Mouse (Mus musculus) hindbrain, embryonic 14.5 days (tissue): Measurements from ENCODE around the gene Ggt6. TPM values are rescaled to one million over a fixed set of nuclear protein-coding genes. Genes with fewer than 3 reads are reported as not detected.

ENCODE experiments used
- ATAC-seq: fragments of 200-750 bp; cut with Nextera tagmentation; 2 replicates; pipeline ENCODE4 v1.8.0; 2017; ENCODE audit warnings: moderate number of reproducible peaks, mild to moderate bottlenecking, moderate TSS enrichment, moderate library complexity; ENCODE audit not compliant: low FRiP score
- DNase-seq: peaks from one replicate; pipeline ENCODE4 v3.0.0-alpha.2; 2015; ENCODE audit warnings: low spot score
- H3K27ac ChIP-seq: fragments of 300-500 bp; sonication (generic); 2 replicates; pipeline ENCODE4 v1.5.1; 2014; ENCODE audit warnings: mild to moderate bottlenecking, moderate library complexity
- H3K27me3 ChIP-seq: fragments of 300-500 bp; sonication (generic); 2 replicates; pipeline ENCODE4 v1.6.1; 2014; ENCODE audit warnings: mild to moderate bottlenecking, low read length, mixed read lengths; ENCODE audit not compliant: control insufficient read depth, insufficient read depth
- H3K36me3 ChIP-seq: fragments of 300-500 bp; sonication (generic); replicated peaks from 2 replicates; pipeline ENCODE4 v1.6.1; 2014; ENCODE audit not compliant: control insufficient read depth, insufficient read depth
- H3K4me1 ChIP-seq: fragments of 300-500 bp; sonication (generic); replicated peaks from 2 replicates; pipeline ENCODE4 v1.6.1; 2014; ENCODE audit warnings: antibody characterized with exemption, low read length, mixed read lengths; ENCODE audit not compliant: control insufficient read depth, insufficient read depth
- H3K4me2 ChIP-seq: fragments of 300-500 bp; sonication (generic); replicated peaks from 2 replicates; pipeline ENCODE4 v1.6.1; 2014; ENCODE audit warnings: mild to moderate bottlenecking, moderate library complexity
- H3K4me3 ChIP-seq: fragments of 300-500 bp; sonication (generic); replicated peaks from 2 replicates; pipeline ENCODE4 v1.5.1; 2014; ENCODE audit warnings: mild to moderate bottlenecking, low read length
- H3K9ac ChIP-seq: fragments of 300-500 bp; sonication (generic); 2 replicates; pipeline ENCODE4 v1.6.1; 2014
- H3K9me3 ChIP-seq: fragments of 300-500 bp; sonication (generic); 2 replicates; pipeline ENCODE4 v1.6.1; 2016; ENCODE audit warnings: low read length; ENCODE audit not compliant: control insufficient read depth
- WGBS: fragments of 180-500 bp; shearing (Covaris S2); extraction: QIAGEN DNeasy Blood & Tissue Kit; methylation state at CpG from one replicate; pipeline ENCODE4 v1.1.7; 2014; 5-methylcytosine and 5-hydroxymethylcytosine counted together
- polyA plus RNA-seq: library from polyadenylated mRNA; unstranded; fragments of >200 nt; fragmentation: Nextera tagmentation; extraction: Ambion mirVana; gene quantifications from 2 replicates; pipeline ENCODE4 v1.2.1, GENCODE M21; 2014

Gene Ggt6
- polyA plus RNA-seq, 1 experiment from 2014 or later: 0.11 TPM

DNA sequence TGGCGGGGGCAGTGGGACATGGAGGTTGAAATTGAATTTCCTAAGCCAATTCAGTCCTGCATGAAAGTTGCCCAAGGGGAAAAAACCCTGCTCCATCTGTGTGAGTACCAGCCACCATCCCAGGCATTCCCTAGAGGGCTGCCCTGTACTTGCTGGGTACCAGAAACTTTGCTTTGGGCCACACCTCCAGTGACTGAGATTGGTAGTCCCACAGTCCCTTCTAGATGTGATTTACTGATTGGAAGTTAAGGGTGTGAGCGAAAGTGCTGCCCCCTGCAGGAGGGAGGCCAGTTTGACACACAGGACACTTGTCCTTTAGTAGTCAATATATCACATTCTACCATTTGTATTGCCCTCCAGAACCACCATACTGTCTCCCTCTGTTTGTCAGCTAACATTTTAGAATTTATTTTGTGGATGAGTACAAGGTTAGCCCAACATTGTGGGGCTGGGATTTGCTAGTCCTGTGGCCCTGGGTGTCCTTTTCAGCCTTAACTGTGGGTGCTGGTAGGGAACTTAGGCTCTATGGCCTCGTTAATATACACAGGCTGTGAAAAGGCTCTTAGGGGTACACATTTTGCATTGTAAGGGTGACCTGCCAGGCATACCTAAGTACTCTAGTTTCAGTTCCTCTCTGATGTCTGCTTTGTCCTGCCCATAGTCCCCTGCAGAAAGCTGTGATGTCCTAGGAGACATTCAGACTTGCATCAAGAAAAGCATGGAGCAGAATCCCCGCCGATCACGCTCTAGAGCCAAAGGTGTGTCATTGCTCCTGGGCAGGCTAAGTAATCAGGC lies 11.2 kb downstream of the Ggt6 start:
- ATAC-seq: no peak
- 88% methylated on average over 6 of the region's 6 CpGs for WGBS
- Histone ChIP-seq H3K36me3 (peaks cover 92% of the 10 kb centered on the region), H3K9ac (no peak overlapping the region), H3K27ac (no peak overlapping the region), H3K4me1 (peaks cover 9% of the 10 kb centered on the region), H3K4me2 (no peak overlapping the region), H3K27me3 (no peaks in the 10 kb centered on the region), H3K4me3 (no peak overlapping the region), H3K9me3 (no peaks in the 10 kb centered on the region)
- peak; percentile 43 for DNase-seq

DNA sequence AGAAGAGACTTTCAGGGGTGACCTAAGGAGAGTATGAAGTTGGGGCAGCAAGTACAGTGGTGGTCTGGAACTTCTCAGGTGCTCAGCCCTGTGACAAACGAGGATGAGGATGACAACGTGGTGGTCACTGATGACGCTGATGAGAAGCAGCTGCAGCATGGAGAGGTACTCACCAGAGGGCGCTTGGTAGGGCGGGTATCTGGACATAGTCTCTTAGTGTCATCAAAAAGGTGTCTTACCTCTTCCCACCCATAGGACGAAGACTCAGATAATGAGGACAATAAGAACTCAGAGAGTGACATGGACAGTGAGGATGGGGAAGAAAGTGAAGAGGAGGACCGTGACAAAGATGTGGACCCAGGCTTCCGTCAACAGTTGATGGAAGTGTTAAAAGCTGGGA lies 12.1 kb downstream of the Ggt6 start:
- H3K27ac ChIP-seq: no peak overlapping the region
- ATAC-seq: no peak

DNA sequence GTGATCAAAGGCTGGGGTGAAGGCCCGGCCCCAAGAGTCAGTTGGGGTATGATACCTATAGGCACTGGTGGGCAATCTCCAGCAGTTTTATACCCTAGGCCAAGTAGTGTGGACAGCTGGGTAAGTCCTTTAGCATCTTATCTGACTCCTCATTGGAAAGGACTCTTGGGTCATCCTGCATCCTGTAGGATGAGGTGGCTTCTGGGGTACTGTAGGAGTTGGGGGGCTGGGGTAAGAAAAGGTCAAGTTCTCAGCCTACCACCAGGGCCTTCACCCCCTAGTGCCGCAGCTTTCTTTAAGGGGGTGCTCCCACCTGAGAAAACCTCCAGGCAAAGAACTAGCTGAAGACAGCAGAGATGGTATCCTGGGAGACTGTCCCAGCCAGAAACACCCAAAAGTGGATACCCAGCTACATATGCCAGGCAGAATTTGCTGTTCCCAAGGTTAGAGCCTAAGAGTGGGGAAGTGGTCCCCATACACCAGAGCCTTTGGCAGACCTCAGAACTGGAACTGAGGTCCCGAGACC lies 16.9 kb downstream of the Ggt6 start:
- H3K36me3 ChIP-seq: peaks cover 93% of the 10 kb centered on the region
- DNase-seq: no peak
- no peak overlapping the region for H3K4me2 ChIP-seq
- no peak overlapping the region for H3K9ac ChIP-seq
- no peaks in the 10 kb centered on the region for H3K4me1 ChIP-seq
- H3K27ac ChIP-seq: no peak overlapping the region
- WGBS: 87% methylated on average over 3 of the region's 3 CpGs
- no peaks in the 10 kb centered on the region for H3K27me3 ChIP-seq
- H3K9me3 ChIP-seq: no peaks in the 10 kb centered on the region
- no peak for ATAC-seq
- no peak overlapping the region for H3K4me3 ChIP-seq

More for the DNA sequence above, 12.1 kb downstream of the Ggt6 start:
- H3K4me2 ChIP-seq: no peak overlapping the region
- DNase-seq: no peak
- no peak overlapping the region for H3K4me3 ChIP-seq
- WGBS: 89% methylated on average over 8 of the region's 8 CpGs
- no peaks in the 10 kb centered on the region for H3K9me3 ChIP-seq
- peaks cover 100% of the 10 kb centered on the region for H3K36me3 ChIP-seq
- H3K9ac ChIP-seq: no peak overlapping the region
- peaks cover 2% of the 10 kb centered on the region; the same call in 1 of the 2 replicates for H3K4me1 ChIP-seq
- no peaks in the 10 kb centered on the region for H3K27me3 ChIP-seq

DNA sequence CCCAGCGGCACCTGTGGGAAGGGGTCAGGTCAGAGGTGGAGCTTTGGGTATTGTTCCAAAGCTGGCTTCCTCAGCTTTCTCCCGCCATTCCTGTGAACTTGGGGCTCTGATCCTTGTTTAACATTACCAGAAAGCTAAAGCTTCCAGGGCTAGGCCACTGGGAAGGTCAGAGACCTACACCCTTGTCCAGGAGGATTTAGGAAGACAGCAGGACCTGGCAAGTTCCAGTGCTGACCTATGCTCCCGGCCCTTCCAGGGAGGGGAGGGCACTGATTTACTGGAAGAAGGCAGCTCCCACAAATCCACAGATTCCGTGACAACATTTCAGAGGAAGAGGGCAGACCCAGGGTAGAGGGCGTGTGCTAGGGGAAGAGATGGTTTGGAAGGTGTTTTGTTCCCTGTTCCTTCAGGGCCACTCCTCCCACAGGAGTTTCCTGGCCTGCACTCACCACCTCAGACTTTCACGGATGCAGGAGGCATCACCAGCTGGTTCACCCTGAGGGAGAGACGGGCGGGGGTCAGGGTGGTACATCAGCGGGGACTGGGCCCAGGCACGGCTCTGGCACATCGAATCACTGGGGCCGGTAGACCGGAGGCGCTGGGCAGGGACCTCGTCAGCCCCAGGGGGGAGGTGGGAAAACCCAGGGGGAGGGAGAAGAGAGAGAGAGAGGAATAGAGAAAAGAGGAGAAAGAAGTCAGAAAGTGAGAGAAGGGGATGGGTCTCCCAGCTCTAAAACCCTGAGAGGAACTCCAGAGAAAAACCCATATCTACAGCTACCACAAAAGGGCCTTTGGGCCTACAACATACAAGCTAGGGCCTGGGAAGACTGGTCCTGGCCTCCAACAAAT lies 18.0 kb downstream of the Ggt6 start:
- Histone ChIP-seq H3K4me1 (no peaks in the 10 kb centered on the region), H3K9ac (no peak overlapping the region), H3K9me3 (no peaks in the 10 kb centered on the region), H3K27ac (no peak overlapping the region), H3K4me2 (no peak overlapping the region), H3K27me3 (no peaks in the 10 kb centered on the region), H3K36me3 (peaks cover 90% of the 10 kb centered on the region), H3K4me3 (no peak overlapping the region)
- DNase-seq: no peak
- 62% methylated on average over 15 of the region's 15 CpGs for WGBS
- no peak for ATAC-seq

DNA sequence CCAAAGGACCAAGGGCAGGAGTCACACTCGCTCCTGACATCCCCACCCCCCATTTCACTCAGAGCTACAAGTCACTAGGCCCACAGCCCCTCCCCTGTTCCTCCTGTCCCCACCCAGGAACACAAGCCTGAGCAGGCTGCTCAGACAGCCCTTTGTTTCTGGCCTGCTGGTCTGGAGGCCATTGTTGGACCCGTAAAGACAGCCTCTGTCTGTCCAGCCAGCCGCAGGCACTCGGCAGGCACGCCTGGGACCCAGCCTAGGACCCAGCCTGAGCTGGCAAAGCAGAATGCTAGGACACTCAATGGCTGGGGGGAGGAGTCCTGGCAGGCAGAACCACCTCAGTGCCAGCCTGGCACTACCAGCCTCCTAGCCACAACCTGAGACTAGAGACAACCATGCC lies 20.4 kb downstream of the Ggt6 start:
- no peaks in the 10 kb centered on the region for H3K9me3 ChIP-seq
- H3K4me3 ChIP-seq: no peak overlapping the region
- no peaks in the 10 kb centered on the region for H3K4me1 ChIP-seq
- DNase-seq: no peak
- 18% methylated on average over 5 of the region's 5 CpGs for WGBS
- H3K27ac ChIP-seq: no peak overlapping the region; the same call in 1 of the 2 replicates
- ATAC-seq: peak; percentile 71; the same call in 1 of the 2 replicates
- H3K36me3 ChIP-seq: peaks cover 84% of the 10 kb centered on the region
- H3K27me3 ChIP-seq: no peaks in the 10 kb centered on the region
- H3K4me2 ChIP-seq: no peak overlapping the region
- no peak overlapping the region for H3K9ac ChIP-seq

DNA sequence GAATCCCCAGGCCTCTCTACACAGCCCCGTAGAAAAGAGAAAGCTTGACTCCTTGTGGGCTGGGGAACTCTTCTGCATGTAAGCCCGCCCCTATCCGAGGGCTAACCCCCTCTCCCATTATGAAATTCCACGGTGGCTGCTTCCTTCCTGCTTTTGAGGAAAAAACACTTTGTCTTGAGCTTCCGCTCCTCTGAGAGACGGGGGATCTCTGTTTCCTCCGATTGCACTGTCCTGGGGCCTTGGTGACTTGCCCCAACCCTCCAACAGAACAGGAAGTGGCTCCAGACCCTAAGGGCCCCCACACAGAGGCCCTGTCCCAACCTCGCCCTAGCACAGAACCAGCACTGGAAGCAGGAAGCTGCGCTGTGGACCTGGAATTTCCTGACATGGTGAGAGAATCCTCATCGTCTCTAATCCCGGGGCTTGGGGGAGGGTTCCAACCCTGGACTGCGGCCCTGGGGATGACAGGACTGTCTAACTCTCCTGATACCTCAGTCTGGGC lies 22.7 kb downstream of the Ggt6 start:
- DNase-seq (no peak), ATAC-seq (no peak)
- no peaks in the 10 kb centered on the region for H3K4me1 ChIP-seq
- no peaks in the 10 kb centered on the region for H3K27me3 ChIP-seq
- peaks cover 84% of the 10 kb centered on the region for H3K36me3 ChIP-seq
- no peak overlapping the region for H3K4me3 ChIP-seq
- no peak overlapping the region for H3K9ac ChIP-seq
- H3K9me3 ChIP-seq: no peaks in the 10 kb centered on the region
- H3K27ac ChIP-seq: peak overlapping the region; percentile 29; the same call in 1 of the 2 replicates
- 78% methylated on average over 12 of the region's 12 CpGs for WGBS
- no peak overlapping the region for H3K4me2 ChIP-seq

DNA sequence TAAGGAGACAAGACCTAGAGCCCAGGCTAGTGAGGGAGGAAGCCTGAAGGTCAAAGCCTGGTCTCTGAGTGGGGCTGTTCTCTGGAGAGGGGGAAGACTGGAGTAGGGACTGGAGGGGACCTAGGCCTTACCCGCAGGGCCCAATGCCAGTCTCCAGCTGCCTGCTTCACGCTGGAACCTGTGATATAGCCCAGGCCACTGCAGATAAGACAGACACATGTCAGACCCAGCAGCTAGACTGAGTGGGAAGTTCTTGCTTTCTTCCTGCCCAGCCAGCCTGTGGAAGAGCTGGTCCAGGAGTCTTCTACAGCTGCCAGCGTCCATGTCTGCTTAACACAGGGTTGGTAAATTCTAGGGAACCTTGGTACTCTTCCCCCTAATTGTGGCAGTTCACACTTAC lies 23.2 kb downstream of the Ggt6 start:
- no peak overlapping the region for H3K4me3 ChIP-seq
- no peaks in the 10 kb centered on the region for H3K9me3 ChIP-seq
- H3K27me3 ChIP-seq: no peaks in the 10 kb centered on the region
- H3K9ac ChIP-seq: no peak overlapping the region
- H3K4me2 ChIP-seq: no peak overlapping the region
- DNase-seq (no peak), ATAC-seq (no peak)
- H3K4me1 ChIP-seq: no peaks in the 10 kb centered on the region
- WGBS: 88% methylated on average over 3 of the region's 3 CpGs
- H3K36me3 ChIP-seq: peaks cover 84% of the 10 kb centered on the region
- H3K27ac ChIP-seq: peak overlapping the region; percentile 29; the same call in 1 of the 2 replicates

DNA sequence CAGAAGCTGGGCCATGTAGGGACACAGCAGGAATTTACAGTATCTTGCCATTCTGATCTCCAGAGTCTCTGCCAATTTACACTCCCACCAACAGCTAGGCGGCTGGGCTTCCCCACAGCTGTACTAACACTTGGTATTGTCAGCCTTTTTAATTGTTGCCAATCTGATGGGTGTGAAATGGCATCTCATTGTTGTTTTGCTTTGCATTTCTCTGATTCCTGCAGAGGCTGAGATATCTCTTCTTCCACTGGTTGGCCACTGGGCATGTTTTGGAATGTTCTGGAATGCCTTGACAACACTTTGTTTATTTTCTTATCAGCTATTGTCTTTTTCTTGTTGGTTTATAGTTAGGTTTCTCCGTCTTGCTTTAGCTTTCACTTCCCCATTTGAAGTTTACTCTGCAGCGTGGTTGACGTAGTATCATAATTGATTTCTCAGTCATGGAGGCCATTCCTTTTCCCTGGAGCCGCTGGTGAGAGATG lies 26.2 kb downstream of the Ggt6 start:
- WGBS: 33% methylated on average over 5 of the region's 5 CpGs
- Histone ChIP-seq H3K4me1 (no peaks in the 10 kb centered on the region), H3K27ac (no peak overlapping the region), H3K9me3 (no peaks in the 10 kb centered on the region), H3K9ac (no peak overlapping the region), H3K4me2 (no peak overlapping the region), H3K36me3 (peaks cover 67% of the 10 kb centered on the region), H3K27me3 (no peaks in the 10 kb centered on the region), H3K4me3 (no peak overlapping the region)
- ATAC-seq: no peak
- no peak for DNase-seq

DNA sequence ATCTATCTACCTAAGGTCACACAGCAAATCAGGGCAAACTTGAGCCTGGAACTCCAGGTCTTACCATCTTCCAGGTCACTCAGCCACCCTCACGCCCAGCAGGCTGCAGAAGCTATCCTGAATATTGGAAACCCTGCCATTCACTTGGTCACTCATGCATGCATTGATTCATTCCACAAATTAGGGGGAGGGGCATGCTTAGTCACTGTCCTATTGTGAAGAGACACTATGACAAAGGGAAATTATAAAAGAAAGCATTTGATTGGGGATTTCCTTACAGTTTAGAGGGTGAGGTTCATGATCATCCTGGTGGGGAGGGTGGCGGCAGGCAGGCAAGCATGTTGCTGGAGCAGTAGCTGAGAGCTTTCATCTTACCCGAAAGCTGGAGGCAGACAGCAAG lies 29.5 kb downstream of the Ggt6 start:
- Histone ChIP-seq H3K27ac (no peak overlapping the region), H3K9ac (no peak overlapping the region), H3K9me3 (no peaks in the 10 kb centered on the region), H3K4me1 (peaks cover 12% of the 10 kb centered on the region; the same call in 1 of the 2 replicates), H3K4me2 (no peak overlapping the region), H3K4me3 (no peak overlapping the region), H3K27me3 (no peaks in the 10 kb centered on the region), H3K36me3 (peaks cover 42% of the 10 kb centered on the region)
- 54% methylated on average over 3 of the region's 3 CpGs for WGBS
- no peak for ATAC-seq
- DNase-seq: no peak
